Mouse (Mus musculus): ENCODE results near the gene Rhbdf2. TPM values are rescaled to one million over a fixed set of nuclear protein-coding genes. Genes with fewer than 3 reads are reported as not detected.
"Not testable (repeated sequence)": the region's sequence is repeated elsewhere in the genome, so short reads cannot be mapped to it uniquely, and the experiment has no call there.

The Rhbdf2 gene
- total RNA-seq (2014; fragmentation: Nextera tagmentation) = 4.1 and 6.1 TPM in 2 replicates
- total RNA-seq (2017) = 1.3 and 3.3 TPM in 2 replicates

GRCm38 (mm10) chr11:116626299-116627071 is at the start of gene Rhbdf2:
Gene Rhbdf2, minus strand, starts transcription at chr11:116627019.
- ATAC-seq (replicated peaks; ENCODE audit: low FRiP score, low TSS enrichment, poor library complexity, severe bottlenecking) = no peak

DNA sequence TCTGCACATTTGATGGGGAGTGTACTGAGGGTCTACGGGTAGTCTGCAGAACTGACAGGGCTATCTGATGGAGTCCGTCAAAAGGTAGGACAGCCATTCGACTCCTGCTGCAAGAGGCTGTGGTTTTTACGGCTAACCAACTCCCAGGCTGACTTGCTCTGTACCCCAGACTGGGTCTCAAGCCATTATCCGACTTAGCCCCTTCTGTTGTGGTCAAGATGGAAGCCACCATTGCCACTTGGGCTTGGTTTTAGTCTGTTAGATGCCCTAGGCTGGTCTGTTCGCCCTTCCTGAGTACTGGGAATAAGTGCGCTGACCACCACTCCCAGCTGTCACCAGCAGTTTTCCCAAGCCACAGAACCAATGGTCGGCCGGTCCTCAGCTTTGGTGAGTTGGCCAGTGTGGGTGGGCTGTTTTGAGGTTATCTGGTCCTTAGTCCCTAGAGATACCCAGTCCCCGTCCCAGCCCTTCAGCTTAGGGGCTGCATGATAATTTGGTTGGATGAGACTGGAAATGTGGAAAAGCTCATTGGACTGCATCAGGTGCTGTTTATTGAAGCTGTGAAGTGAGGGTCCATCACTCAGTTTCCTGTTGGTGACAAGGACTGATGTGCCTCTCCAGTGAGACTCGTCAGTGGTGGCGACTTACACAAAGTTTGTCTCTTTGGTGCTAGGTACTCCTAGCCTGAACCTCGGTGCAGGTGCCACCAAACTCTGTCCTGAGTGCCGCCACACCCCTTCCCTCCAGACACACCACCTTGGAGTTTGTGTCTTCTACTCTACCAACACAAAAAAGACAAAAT is 49.6 kb upstream of the Rhbdf2 start:
- ATAC-seq (replicated peaks; ENCODE audit: low FRiP score, low TSS enrichment, poor library complexity, severe bottlenecking) = no peak

- not testable (repeated sequence) for ATAC-seq (replicated peaks; ENCODE audit: low FRiP score, low TSS enrichment, poor library complexity, severe bottlenecking)
These were observed 48.6 kb upstream of the Rhbdf2 start for GRCm38 (mm10) chr11:116675429-116675828.

- ATAC-seq (replicated peaks; ENCODE audit: low FRiP score, low TSS enrichment, poor library complexity, severe bottlenecking) = no peak
These were observed 48.0 kb upstream of the Rhbdf2 start for GRCm38 (mm10) chr11:116674616-116675379.

DNA sequence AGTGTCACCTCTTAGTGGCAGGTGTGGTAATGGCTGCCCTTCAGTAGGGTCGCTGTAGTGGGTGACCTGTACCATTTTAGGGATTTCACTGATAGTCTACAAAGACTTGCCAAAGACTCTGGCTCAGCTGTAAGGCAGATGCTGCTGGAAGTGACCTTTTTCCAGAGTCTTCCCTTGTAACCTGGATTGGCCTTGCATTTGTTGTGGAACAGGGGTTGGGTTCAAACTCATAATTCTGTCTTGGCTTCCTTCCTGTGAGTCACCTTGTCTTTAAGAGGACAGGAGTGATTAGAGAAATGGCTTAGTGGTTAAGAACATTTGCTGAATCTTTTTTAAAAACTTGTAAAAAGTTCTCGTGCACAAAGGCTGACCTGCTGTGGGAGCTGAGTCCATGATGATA is 46.6 kb upstream of the Rhbdf2 start:
- ATAC-seq (replicated peaks; ENCODE audit: low FRiP score, low TSS enrichment, poor library complexity, severe bottlenecking) = no peak

DNA sequence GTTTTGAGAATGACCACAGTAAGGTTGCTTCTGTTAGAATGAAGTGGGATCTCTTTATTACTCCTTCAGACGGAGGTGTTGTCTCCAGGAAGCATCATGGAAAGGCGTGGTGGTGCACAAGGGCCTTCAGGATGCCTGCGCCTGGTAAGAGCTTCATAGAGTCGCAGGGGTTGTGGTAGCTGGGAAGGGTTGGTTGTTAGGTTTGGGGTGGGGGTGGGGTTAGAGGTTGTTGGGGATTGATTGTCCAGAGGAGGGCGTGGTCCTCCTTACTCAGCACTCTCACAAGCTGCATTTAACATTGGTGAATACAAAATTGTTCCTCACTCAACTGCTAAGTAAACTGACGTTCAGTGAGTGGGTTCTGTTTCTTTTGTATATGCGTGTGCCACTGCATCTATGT is 45.8 kb upstream of the Rhbdf2 start:
- ATAC-seq (replicated peaks; ENCODE audit: low FRiP score, low TSS enrichment, poor library complexity, severe bottlenecking) = 0 out of 2 replicates have a peak, but pooled peaks have one; percentile 5

- no peak for ATAC-seq (replicated peaks; ENCODE audit: low FRiP score, low TSS enrichment, poor library complexity, severe bottlenecking)
These were observed 45.1 kb upstream of the Rhbdf2 start for GRCm38 (mm10) chr11:116671845-116672434.

DNA sequence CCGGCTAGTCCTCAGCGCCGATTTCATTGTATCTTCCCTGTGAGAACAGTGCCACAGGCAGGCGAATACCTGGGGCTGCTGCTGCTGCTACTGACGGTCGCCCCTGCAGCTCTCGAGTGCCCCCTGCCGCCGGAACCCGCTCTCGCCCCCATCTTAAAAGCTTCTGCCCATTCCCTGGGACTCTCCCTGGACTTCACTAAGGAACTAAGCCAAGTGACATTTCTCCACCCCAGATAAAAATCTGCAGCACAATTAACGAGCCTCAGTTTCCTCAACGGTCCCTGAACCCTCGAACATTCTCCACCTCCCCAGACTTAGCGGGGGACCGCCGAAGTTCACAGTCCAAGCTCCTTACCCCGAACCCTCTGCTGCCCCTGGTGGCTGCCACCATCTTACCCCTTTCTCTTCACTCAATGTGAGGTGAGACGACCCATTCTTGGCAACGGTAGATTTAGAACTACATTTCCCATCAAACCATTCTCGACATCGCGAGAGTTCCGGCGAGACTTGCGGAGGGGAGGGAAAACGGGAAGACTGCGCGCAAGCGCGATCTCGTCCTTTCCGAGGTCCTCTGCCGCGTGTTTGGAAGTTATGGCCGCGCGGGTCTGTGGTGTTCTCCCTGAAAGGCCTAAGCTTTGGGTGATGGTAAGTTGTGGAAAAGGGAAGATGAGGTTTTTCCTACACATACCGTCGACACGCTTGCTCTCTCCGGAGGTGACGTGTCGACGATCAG is 44.5 kb upstream of the Rhbdf2 start:
- ATAC-seq (replicated peaks; ENCODE audit: low FRiP score, low TSS enrichment, poor library complexity, severe bottlenecking) = peak; percentile 89

- no peak for ATAC-seq (replicated peaks; ENCODE audit: low FRiP score, low TSS enrichment, poor library complexity, severe bottlenecking)
These were observed 43.6 kb upstream of the Rhbdf2 start for GRCm38 (mm10) chr11:116670386-116670785.

DNA sequence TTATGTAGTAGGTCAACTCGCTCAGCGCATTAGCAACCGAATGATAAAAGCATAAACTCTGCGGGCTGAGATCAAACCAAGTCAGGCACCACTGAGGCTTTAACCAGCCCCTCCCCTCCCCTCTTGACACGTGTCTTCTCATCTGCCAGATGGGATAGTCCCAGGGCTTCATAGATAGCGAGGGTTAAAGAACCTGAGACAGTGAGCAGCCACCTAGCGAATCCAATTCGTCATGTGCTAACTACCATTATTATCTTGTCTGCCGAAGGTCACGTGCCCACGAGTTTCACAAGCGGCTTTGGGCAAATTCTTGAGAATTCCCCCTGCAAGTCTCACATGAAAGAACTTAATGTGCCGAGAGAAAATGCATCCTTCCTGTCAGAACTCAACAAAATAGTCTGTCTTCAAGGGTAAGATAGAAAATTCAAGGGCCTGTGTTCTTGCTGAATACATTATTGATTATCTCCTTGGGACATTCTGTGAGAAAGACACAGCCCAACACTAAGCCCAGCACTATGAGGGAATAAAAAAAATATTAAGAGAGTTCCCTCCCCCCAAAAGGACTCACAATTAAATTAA is 43.1 kb upstream of the Rhbdf2 start:
- no peak for ATAC-seq (replicated peaks; ENCODE audit: low FRiP score, low TSS enrichment, poor library complexity, severe bottlenecking)

DNA sequence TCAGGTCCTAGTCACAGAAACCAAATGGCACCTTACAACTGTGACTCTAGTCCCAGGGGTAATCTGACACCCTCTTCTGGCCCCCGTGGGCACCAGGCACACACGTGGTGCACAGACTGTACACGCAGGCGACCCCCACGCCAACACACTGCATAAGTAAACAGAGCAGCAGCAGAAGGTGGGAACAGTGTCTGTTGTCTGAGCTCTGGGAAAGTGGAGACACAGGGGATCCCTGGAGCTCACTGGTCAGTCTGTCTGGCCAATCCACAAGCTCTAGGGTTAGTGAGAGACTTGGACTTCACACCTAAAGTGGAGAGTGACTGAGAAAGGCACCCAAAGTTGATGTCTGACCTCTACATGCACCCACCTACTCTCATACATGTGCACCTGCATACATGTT is 42.5 kb upstream of the Rhbdf2 start:
- ATAC-seq (replicated peaks; ENCODE audit: low FRiP score, low TSS enrichment, poor library complexity, severe bottlenecking) = no peak

- no peak for ATAC-seq (replicated peaks; ENCODE audit: low FRiP score, low TSS enrichment, poor library complexity, severe bottlenecking)
These were observed 42.0 kb upstream of the Rhbdf2 start for GRCm38 (mm10) chr11:116668839-116669238.

DNA sequence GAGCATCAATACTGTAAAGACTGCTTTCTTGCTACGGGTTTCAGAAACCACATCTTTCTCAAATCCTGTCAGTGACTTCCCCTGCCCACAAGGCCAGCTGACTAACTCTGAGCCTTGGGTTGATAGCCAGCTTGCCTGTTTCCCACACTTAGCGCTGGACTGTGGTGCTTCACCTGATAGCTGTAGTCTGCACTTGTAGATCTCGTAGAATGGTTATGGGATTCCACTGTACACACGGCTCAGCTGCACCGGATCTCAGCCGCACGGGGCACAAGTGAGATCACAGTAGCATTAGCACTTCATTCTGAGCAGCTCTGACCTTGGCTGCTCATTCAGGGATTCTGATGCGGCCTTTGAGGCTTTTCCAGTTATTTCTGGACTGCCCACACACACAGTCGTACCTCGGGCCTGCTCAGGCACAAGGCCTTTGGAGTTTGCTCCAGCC is 41.6 kb upstream of the Rhbdf2 start:
- no peak for ATAC-seq (replicated peaks; ENCODE audit: low FRiP score, low TSS enrichment, poor library complexity, severe bottlenecking)

- no peak for ATAC-seq (replicated peaks; ENCODE audit: low FRiP score, low TSS enrichment, poor library complexity, severe bottlenecking)
These were observed 41.1 kb upstream of the Rhbdf2 start for GRCm38 (mm10) chr11:116667930-116668329.

- not testable (repeated sequence) for ATAC-seq (replicated peaks; ENCODE audit: low FRiP score, low TSS enrichment, poor library complexity, severe bottlenecking)
These were observed 40.2 kb upstream of the Rhbdf2 start for GRCm38 (mm10) chr11:116667012-116667411.

DNA sequence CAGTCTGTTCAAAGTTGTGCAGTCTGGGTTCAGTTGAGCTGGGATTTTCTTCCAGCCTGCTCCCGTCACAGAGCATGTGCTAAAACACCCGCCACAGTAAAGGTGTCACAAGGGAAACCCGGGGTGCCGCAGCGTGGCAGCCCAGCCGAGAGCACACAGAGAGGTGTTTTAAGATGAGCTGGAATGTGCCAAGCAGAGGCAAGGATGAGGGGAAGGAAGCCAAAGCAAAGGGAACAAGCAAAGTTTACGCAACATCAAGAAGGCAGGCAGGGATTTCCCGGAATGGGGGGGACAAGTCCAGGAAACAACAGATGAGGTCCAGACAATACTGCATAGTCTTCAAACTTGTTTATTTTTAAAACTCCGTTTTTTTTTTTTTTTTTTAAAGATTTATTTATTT is 39.7 kb upstream of the Rhbdf2 start:
- ATAC-seq (replicated peaks; ENCODE audit: low FRiP score, low TSS enrichment, poor library complexity, severe bottlenecking) = no peak

GRCm38 (mm10) chr11:116665289-116665688 is 38.5 kb upstream of the Rhbdf2 start:
- no peak for ATAC-seq (replicated peaks; ENCODE audit: low FRiP score, low TSS enrichment, poor library complexity, severe bottlenecking)

GRCm38 (mm10) chr11:116661948-116662377 is 35.1 kb upstream of the Rhbdf2 start:
- no peak for ATAC-seq (replicated peaks; ENCODE audit: low FRiP score, low TSS enrichment, poor library complexity, severe bottlenecking)

Data from megakaryocyte-erythroid progenitor cell, adult 5-6 weeks (primary cell).